Mouse (Mus musculus): Measurements from ENCODE around the gene Gm42791.

Gene Gm42791

DNA sequence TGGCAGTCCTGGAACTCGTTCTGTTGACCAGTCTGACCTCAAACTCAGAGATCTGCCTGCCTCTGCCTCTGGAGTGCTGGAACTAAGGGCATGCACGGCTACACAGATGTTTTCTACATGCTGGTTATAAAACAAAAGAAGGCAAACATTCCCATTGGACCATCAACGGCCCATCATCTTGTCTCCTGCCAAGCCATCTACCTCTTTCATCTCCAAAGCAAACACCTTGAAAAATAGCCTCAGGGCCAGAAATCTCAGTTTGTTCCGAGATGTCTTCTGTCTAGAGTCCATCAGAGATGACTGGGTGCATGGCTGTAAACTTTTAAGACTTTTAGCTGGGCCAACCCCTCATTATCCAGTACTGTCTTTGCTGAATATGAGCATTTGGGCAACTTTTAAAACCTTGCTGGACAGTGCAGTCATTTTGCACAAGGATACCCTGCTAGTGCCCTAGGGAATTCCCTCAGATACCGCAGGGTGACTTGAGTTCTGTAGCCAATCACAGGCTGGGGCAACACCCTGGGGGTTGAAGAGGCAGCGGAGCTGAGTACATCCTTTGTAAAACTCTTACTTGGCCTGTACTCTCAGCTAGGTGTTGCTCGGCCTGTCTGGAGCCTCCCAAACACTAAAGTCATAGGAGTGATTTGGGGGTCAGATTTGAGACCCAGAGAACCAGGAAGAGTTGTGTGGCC is 19.0 kb upstream of the Gm42791 start:
- no peak for ATAC-seq (ENCODE audit: insufficient number of reproducible peaks, low FRiP score, low TSS enrichment)

DNA sequence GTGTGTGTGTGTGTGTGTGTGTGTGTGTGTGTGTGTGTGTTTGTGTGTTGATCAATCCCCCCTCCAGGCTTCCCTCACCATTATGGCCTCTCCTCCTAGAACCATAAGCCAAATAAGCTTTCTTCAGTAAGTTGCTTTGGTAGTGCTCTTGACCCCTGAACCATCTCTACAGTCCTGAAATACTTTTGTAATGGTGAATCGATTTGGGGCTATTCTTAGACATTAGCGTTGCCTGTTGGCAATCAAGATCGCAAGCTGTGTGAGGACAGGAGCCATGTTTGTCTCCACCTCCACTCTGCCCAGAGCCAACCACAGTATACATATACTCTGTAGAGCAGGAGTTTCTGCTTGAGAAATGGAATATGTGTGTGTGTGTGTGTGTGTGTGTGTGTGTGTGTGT is 14.2 kb upstream of the Gm42791 start:
- no peak for ATAC-seq (ENCODE audit: insufficient number of reproducible peaks, low FRiP score, low TSS enrichment)

DNA sequence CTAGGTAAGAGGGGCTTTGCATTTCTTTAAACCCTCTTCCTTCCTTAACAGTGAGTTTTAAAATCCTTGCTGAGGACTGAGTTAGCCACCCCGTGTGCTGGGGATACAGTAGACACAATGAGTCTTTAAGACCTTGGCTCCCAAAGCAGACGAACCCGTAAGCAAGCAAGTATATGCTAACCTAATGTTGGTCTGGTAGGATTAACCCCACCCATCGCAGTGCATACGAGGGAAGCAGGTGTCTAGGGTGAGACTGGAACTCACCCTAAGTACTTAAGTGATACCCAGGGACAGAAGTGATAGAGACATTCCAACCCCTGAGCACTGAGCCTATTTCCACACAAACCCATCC is 12.3 kb upstream of the Gm42791 start:
- ATAC-seq (ENCODE audit: insufficient number of reproducible peaks, low FRiP score, low TSS enrichment), result no peak

DNA sequence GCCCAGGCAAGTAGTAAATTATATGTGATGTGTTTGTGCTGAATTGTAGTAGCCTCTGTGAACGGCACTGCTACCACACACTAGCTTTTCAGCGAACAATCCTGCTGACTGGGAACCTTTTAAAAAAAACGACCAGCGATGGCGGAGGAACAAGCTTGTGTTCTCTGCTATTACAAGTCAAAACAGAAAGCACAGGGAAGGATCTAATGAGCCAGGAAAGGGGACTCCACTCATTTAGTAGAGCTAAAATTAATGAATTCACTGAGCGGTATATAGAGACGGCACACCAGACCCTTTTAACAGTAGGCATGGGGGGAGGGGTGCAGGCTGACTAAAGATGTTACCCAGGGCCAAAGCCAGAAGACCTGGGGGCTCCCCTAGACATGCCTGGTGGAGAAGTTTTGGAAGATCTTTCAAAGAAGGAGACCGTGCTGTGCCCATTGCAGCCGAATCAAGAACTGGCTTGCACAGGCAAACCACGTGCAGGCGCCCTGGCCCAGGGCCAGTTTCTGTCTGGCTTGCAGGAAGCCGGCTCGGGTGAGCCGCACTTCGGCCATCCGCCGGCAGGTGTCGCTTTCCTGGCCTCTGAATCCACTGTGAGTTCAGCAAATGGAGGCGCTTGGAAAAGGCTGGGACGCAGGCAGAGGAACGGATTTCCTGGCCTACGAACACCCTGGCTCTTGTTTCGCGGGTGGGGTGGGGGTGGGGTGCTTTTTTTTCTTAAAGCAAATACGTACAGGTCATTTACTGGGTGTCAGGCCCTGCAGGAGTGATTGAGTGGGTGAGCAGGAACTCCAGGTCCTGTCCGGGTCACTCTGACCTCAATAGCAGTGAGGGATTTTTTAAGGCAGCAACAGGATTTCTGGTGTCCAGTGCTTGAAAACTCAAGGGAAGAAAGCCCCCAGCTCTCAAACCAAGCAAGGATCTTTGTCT is 11.7 kb upstream of the Gm42791 start:
- ATAC-seq (ENCODE audit: insufficient number of reproducible peaks, low FRiP score, low TSS enrichment), result peak; percentile 90

DNA sequence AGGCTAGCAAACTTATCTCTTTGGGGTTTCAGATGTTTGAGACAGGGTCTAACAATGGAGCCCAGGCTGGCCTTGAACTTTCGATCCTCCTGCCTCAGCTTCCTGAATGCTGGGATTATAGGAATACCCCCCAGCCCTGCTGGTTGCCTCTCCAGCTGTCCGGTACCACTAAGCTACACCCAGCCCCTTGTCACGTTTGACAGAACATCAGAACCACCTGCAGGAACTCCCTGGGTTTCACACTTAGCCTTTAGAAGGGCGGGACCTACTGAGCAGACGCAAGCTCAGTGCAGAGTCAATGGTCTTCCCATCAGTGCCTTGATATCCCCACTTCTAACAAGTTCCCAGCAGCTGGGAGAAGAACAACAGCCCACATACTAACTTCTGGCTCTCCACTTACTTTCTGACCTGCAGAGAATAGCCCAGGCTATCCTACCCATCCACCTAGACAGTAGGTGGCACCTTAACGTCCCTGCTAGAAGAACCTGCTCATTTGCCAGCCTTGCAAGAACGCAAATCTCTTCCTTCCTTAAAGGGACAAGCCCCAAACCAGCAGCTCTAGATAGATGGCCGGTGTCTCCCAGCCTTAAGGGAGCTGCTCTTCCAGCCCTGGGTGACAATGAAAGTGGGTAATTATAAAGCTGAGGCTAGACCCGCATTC is 10.9 kb upstream of the Gm42791 start:
- no peak for ATAC-seq (ENCODE audit: insufficient number of reproducible peaks, low FRiP score, low TSS enrichment)

DNA sequence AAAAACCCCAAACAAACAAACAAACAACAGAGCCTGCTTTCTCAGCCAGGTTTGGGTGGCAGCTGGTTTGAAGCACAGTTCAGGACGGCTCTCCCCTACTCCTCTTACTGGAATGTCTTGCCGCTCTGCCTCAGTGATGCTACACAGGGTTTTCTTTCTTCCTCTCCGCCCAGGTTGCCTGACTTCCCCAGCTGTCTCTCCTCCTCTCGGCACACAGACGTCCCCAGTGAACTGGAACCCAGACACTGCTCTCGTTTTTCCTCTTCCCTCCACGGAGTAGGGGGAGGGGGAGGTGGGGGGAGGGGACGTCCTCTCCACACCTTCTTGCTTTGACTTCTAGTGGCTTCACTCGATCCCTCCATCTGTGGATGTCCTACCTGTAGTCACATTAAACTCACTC is 10.1 kb upstream of the Gm42791 start:
- no peak for ATAC-seq (ENCODE audit: insufficient number of reproducible peaks, low FRiP score, low TSS enrichment)

DNA sequence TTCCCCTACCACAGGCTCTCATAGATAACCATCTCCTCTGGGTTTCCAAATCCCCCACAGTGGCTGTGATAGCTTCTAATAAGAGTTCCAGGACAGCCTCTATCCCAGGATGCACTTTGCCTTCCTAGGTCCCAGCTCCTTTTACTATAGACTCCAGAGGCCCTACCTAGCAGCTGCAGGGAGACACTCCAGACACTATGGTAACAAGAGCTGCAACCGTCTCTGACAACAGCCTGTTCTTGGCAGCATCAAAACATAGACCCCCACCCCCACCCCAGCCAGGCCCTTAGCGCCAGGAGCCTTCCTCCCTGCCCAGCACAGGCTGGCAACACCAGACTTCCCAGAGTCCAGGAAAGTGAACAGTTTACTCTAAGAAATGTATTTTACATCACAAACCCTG is 8.2 kb upstream of the Gm42791 start:
- ATAC-seq (ENCODE audit: insufficient number of reproducible peaks, low FRiP score, low TSS enrichment), result no peak

DNA sequence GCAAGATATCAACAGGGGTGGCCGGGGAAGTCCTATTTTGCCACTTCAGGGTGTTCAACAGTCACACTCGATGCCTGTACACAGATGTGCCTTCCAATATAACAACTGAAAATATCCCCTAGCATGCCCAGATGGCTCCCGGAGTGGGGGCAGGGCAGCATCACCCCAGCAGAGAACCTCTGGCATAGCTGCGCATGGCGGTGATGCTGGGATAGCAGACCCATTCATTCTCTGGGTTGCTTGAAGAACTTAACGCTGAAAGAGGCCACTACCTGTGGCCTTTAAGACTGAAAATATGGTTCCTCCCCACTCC is 7.8 kb upstream of the Gm42791 start:
- ATAC-seq (ENCODE audit: insufficient number of reproducible peaks, low FRiP score, low TSS enrichment), result no peak

DNA sequence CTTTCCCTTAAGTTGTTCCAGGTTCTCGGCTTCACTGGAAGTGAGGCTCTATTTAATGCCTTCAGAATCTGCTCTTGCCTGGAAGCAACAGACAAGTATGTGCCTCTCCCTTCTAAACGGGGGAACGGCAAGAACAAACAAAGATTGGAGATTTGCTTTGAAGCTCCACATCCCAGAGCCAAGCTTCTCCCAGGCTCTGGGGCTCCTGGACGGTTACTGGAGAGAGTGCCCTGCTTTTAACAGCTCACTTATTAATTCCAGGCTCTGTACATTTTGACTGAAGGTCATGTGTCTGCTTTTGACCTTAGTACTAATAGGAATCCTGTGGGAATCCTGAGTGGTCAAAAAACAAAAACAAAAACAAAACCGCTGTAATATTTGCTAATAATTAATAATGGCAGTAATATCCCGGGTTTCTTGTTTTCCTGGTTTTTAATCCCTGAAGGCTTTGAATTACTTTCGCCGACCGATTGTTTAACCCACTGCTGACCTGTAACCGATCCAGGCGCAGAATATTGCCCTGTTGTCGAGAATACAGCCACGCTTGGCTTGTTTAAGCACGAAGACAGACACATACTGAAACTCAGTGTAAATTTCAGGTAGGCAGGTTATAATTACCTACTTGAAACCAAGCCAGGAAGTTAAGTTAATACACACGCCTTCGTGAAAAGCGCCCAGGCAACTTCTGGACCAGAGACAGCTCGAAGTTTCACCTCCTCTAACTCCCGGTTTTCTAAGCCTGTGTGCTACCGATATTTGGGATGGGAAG is 7.3 kb upstream of the Gm42791 start:
- no peak for ATAC-seq (ENCODE audit: insufficient number of reproducible peaks, low FRiP score, low TSS enrichment)

DNA sequence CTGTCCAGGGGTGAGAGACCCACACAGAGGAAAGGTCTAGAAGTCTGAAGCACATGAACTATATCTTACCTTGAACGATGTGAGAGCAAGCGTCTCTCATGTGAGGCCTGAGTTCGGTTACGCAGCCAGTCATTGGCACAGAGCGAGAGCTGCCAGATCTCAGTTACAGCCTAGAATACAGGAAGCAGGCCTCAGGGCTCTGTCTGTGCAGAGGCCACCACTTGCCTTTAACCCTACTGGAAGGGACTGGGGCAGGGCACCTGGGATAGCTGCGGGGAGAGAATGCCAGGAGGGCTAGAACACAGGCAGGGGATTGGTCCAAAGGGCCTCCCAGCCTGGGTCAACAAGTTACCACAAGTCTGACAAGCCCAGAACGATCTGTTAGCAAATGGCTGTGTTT is 4.9 kb upstream of the Gm42791 start:
- no peak for ATAC-seq (ENCODE audit: insufficient number of reproducible peaks, low FRiP score, low TSS enrichment)

DNA sequence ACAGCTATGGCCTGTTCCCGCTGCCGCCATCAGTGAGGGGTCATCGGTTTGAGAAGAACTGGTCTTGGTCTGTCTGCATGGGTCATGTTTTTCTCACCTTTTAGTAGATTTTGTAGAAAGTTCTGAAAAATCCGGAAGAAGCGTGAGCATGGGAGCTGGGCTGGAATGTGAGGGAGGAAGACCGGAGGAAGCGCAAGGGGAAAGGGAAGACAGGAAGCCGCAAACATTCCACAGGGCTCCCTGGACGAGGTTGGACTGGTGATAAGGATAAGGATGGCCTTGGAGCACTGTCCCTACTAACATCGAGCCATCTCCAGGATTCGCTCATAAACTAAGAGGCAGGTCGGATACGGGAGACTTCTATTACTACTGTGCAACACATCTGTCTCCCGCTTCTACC is 3.6 kb upstream of the Gm42791 start:
- ATAC-seq (ENCODE audit: insufficient number of reproducible peaks, low FRiP score, low TSS enrichment), result no peak

DNA sequence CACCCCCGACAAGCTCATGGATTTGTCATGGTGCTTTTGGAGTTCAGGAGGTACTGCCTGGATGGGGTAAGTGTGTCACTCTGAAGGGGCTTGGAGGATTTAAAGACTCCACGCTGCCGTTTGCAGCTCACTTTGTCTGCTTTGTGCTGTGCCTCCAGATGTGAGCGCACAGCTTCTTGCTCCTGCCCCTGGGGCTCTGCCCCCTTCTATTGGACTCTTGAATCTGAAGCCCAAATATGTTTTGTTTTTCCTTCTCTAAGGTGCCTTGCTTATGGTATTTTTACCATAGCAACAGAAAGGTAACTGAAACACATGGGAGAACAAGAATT is 1.7 kb upstream of the Gm42791 start:
- ATAC-seq (ENCODE audit: insufficient number of reproducible peaks, low FRiP score, low TSS enrichment), result no peak

DNA sequence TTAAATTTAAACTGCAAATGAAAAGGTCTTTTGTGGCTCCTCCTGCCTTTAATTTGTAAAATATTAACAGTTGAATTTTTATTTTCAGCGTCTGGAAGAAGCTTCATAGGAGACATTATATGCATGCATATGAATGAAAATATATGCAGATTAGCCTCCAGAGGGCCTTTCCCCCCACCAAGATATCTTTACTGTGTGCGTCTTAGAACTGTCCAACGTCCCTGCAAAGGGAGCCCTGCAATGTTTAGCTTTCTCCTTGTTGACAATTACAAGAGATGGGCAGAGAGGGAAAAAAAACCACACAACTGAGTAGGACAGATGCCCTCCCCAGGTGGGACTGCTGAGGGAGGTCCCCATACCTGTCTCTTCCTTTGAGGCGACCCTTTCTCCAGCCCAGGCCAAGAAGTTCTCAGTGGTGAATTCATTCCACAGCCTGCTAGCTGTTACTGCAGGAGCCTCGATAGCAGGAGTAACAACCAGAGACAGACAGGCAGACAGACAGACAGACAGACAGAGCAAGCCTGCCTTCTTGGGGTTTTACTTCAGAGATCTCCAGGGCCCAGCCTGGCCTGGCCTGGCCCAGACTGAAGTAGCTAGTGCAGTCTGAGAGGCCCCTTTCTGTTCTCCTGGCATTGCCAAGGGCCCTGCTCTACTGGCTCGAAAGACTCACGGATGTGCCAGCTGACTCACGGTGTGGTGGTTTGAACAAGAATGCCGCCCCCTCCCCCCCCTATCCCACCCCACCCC is 1.2 kb upstream of the Gm42791 start:
- no peak for ATAC-seq (ENCODE audit: insufficient number of reproducible peaks, low FRiP score, low TSS enrichment)

DNA sequence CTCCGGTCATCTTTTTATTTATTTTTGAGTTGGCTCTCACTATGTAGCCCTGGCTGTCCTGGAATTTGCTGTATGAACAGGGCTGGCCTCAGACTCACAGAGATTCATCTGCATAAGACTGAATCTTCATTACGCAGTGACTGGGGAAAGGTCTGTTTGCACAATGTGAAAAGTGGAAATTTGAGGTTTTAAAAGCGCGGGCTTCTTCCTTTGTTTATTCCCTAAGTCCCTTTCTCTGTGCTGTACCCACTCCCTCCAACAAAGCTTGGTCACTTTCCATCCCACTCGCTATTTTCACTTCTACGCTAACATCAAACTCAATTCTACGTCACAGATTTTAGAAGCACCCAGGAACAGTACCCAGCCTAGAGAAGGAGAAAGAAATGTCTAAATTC is 639 bp downstream of the Gm42791 start:
- ATAC-seq (ENCODE audit: insufficient number of reproducible peaks, low FRiP score, low TSS enrichment), result no peak; the same call in 1 of the 2 replicates

DNA sequence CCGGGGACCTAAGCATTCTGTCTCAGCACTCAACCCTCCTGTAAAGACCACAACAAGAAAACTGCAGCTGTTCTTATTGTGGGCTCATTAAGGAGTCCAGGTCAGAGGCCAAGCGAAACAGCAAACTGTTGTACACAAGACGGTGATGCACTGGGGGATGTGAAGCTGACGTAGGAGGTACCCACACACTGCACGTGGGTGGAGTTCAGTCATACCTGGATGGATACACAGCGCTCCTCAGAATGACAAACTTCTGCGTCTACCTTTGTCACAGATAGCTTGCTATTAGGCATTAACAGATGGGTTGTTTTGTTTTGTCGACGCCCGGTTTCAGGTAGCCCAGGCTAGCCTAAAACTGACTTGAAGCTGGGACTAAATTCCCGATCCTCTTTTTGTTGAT is 2.3 kb downstream of the Gm42791 start:
- ATAC-seq (ENCODE audit: insufficient number of reproducible peaks, low FRiP score, low TSS enrichment), result no peak

DNA sequence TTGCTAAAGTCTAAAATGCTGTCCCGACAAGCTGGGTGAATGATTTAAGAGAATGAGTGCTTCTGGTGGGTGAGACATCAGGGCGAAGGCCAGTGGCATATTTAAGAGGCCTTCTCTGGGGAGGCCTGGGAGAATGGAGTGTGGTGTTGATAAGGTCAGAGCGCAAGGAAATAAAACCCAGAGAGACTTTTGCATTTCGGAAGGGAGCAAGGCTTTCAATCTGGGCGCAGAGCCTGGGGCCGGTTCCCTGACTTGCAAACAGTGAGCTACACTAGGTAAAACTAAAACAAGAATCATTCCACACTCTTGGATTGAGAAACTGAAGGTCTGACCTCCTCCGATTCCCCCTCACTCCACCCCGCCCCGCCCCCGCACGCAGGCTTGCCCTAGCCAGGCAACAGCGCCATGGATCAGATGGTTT is 4.0 kb downstream of the Gm42791 start:
- no peak for ATAC-seq (ENCODE audit: insufficient number of reproducible peaks, low FRiP score, low TSS enrichment)

DNA sequence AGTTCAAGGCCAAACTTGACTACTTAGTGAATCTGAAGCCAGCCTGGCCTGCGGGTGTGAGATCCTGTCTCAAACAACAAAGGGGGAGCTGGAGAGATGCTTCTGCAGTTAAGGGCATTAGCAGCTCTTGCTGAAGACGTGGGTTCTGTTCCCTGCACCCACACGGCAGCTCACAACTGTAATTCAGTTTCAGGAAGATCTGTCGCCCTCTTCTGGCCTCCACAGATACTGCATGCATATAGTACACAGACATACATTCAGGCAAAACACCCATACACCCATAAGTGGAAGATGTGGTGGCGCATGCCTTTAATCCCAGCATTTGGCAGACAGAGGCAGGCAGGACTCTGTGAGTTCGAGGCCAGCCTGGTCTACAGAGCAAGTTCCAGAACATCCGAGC is 5.5 kb downstream of the Gm42791 start:
- ATAC-seq (ENCODE audit: insufficient number of reproducible peaks, low FRiP score, low TSS enrichment), result no peak

DNA sequence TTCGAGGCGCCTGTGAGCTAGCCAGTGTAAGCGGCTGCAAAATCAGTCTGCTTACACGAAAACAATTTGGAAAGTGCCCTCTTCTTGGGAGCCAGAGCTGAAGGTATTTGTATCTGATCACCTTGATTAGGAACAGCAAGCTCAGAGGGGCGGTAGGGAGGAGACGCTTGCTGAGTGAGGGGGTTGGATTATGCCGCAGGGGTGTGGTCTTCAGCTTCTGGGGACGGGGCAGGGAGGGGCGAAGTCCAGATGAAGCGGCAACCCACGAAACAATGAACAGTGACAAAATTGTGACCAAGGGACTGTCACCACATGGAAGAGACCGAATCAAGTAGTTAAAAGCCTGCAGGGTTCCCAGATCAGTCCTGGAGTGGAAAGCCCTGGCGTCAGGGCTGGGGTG is 10.0 kb downstream of the Gm42791 start:
- ATAC-seq (ENCODE audit: insufficient number of reproducible peaks, low FRiP score, low TSS enrichment), result no peak

DNA sequence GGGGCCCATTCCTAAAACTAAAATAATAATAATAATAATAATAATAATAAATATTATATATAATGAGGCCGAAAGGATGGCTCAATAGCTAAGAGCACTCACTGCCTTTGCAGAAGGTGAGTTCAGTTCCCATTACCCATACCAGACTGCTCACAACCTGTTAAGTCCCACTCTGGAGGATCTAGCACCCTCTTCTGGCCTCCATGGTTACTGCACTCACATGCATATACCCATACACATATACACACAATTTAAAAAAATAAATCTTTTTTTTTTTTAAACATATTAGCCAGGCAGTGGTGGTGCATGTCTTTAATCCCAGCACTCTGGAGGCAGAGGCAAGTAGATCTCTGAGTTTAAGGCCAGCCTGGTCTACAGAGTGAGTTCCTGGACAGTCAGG is 11.3 kb downstream of the Gm42791 start:
- ATAC-seq (ENCODE audit: insufficient number of reproducible peaks, low FRiP score, low TSS enrichment), result no peak

DNA sequence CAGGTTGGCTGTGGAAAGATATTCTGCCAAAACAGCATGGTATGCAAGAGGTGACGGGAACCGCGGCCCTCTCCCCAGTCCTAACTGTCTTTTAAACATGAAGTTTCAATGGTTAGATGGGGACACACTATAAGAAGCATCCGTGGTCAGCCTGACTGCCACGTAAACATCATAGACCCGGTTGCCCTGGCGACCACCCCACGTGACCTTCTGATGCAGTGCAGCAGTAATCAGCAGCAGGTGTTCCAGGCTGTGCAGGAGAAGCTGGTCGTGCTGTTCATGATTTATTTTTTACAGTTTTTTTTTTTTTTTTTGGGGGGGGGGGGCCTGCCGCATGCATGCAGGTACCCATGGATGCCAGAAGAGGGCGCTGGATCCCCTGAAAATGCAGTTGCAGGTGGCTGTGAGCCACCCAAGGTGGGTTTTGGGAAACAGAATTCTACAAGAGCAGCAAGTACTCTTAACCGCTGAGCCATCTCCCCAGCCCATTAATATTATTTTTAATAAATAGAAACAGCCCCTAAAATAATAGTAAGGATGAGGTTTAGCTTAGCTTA is 11.8 kb downstream of the Gm42791 start:
- ATAC-seq (ENCODE audit: insufficient number of reproducible peaks, low FRiP score, low TSS enrichment), result no peak
